Mouse (Mus musculus): ENCODE data around the gene Cdk7.

DNA sequence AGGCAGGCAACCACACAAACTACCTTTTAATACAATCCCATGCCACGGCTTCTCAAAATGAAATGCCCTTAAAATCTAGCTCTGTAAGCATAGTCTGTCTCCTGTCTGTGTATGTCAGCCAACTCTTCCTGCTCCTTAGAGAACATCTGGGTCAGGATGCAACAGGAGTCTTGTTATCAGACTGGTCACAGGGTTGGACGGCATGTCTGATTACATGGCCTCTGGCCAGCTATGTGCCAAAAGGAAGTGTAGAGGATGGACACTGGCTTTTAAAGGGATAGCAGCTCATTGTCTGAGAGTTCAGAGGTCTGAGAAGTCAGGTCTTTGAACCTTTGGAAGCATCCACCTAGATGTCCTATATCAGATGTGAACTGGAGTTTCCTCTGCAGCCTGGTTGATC lies 24.6 kb upstream of the Cdk7 start:
- TF ChIP-seq EP300 (IDR thresholded peaks at IDR 0.05; ENCODE audit: low read depth), result no peak
- TF ChIP-seq CTCF (IDR thresholded peaks at IDR 0.05; ENCODE audit: low read depth), result no peak

Measured in liver, embryonic 14.5 days (tissue).